Mouse (Mus musculus): ENCODE measurements around the gene Acbd6. TPM values are rescaled to one million over a fixed set of nuclear protein-coding genes. Genes with fewer than 3 reads are reported as not detected.

Acbd6 gene
- polyA plus RNA-seq, 1 experiment from 2014 or later, result 88.9 TPM

Other genes starting within 250 kb of the Acbd6 start
- 8.3 and 10.1 TPM in 2 replicates for gene Xpr1, start 140.7 kb upstream of the Acbd6 start, polyA plus RNA-seq (2016; fragmentation: Nextera tagmentation; extraction: Ambion mirVana)
- gene Lhx4, start 193.6 kb downstream of the Acbd6 start, polyA plus RNA-seq (2016; fragmentation: Nextera tagmentation; extraction: Ambion mirVana), result 0.23 TPM in 1 of 2 replicates, not detected in the other

Data from limb, embryonic 10.5 days (tissue).